Mouse (Mus musculus): ENCODE results near the gene Klf7.

GRCm38 (mm10) chr1:64032502-64033231 is 89.4 kb downstream of the Klf7 start:
- TF ChIP-seq CTCF (IDR thresholded peaks at IDR 0.05; ENCODE audit: insufficient read depth, low read depth, low read length) (no peak), POLR2A (IDR thresholded peaks at IDR 0.05; ENCODE audit: insufficient read depth, low read depth, low read length) (no peak)

Data from olfactory bulb, adult 2 months (tissue).